Mouse (Mus musculus) adrenal gland, postnatal 36 days (tissue): ENCODE results near the gene Mnd1. TPM values are rescaled to one million over a fixed set of nuclear protein-coding genes. Genes with fewer than 3 reads are reported as not detected.

ENCODE experiments used
- DNase-seq, 2 experiments: peaks; one replicate each; pipeline ENCODE4 v3.0.0; 2021; ENCODE audit warnings: mixed read lengths in 1 of 2
- total RNA-seq, 2 experiments: library from RNA; stranded (reverse); gene quantifications; 2 replicates each; pipeline ENCODE4 v1.2.3; 2021

Gene Mnd1
- total RNA-seq, 2 experiments from 2014 or later: 13.1 to 16.0 TPM

DNA sequence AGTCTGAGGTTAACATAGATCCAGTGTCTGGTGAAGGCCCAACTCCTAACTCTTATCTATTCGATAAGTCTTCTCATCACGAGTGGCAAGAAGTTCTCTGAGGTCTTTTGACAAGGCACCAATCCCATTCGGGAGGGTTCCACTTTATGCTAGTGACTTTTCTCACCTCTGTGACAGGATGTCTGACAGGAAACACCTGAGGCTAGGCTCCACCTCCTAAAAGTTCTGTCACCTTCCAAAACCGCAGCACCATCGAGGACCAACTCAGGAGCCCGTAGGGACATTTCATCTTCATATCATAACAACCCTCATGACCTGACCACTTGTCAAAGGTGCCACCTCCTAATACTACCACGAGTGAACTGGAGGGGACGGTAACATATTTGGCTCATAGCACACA lies 109.4 kb downstream of the Mnd1 start:
- no peak for DNase-seq

DNA sequence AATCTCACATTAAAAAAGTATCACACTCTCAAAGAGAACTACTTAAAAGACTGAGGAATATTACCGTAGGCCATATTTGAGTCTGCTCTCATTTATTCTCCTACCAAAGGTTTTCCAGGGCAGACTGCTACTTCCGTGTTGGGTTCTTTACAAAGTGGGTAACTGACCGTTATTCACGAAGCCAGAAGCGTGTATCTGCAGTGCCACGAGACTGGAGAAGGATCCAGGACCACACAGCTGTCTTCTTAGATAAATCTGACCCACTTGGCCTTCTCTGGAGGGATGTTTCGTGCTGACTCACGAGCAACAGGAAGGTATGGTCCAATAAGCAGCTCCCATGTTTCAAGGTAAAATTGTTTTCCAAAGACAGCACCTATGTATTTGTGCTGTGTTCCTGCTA lies 113.8 kb downstream of the Mnd1 start:
- DNase-seq: no peak

DNA sequence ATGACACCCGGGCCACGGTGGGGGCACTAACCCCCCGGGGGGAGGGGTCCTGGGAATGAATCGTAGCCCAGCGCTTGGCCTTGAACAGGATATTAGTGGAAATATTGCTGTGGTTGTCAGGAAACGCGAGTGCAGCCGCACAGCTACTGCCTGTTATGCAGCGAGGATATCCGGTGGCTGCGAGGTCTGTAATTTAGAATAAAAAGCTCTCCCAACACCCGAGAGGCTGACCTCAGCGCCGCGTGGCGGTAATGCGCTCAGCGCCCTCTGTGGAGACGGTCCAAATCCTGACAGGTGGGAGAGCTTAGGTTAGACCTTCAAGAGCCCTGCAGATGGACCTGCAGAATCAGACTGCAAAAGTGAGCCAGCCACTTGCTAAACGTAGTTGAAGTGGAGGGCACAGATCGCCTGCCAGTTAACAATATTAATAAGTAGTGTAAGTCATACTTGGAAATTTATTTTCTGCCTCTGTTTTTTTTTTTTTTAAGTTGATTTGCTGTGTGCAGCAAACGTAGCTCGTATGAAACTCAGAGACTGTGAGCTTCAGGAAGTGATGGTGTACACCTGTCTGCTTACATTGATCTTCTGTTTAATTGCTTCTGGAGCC lies 115.0 kb downstream of the Mnd1 start:
- DNase-seq: peak; percentile 69 to 74

DNA sequence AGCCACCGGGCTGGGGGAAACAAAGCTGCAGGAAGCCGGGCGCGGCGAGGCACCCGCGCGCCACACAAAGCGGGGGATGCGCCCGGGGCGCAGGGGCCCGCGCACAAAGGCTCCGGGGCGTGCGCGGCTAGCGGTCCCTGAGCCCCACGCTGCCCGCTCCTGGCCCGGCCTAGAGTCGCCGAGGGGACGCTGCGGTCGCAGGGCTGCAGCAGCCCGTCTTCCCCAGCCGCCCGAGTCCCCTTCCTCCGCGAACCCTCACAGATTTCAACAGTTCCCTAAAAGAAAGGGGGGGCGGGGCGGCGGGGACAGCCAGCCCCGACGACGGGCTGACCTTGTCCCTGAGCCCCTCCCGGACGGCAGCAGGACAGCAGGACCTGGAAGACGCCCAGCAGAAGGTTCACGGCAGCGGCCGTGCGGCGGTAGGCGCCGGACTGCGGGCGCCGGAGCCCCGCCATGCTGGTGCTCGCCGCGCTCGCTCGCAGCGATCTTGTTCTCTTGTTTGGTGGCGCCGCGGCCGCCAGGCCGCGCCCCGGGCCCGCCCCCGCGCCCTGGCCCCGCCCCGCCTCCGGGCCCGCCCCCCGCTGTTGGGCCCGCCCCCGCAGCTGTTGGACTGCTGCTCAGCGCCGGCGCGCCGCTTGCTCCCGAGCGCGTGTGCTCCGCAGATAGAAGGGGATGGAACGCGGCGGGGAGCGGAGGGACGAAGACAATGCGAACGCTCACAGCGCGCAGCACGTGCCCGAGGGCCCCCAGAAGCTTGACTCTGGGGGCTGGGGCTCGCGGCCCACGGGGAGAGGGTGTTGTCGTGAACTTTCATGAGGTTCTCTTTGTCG lies 115.7 kb downstream of the Mnd1 start, which contains the start of gene Tmem131l:
Tmem131l (minus strand) TSS at position 530 of the 830 bp plus-strand sequence.
- peak; percentile 85 to 89 for DNase-seq

DNA sequence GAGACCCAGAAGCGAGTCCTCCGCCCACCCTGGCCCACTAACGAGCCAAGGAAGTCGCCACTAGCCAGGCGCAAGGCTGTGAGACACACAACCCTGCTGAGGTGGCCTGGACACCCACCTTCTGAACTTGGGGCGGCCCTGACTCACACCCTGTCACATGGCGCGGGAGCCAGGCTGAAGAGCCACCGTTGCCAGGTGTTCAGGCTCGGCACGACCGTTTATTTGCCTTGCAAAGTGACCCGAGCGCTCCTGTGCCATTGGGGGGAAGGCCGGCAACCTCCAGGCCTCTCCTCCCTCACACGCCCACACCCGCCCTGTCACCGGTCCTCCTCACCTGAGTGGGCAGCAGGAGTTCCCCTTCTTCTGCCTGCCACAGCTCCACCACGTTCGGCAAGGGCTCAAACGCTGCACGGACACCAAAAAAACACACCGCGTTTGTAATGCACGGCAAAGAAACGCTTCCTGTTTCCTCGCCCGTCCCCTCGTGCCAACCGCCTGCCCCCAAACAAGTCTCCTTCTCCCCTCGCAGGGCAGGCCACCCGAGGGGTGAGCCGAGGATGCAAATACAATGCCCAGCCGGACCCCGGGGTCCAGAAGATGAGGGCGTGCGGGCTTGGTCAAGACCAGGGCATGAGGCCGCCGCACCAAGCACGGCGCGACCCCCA lies 116.5 kb downstream of the Mnd1 start:
- DNase-seq: peak; percentile 61 to 72

DNA sequence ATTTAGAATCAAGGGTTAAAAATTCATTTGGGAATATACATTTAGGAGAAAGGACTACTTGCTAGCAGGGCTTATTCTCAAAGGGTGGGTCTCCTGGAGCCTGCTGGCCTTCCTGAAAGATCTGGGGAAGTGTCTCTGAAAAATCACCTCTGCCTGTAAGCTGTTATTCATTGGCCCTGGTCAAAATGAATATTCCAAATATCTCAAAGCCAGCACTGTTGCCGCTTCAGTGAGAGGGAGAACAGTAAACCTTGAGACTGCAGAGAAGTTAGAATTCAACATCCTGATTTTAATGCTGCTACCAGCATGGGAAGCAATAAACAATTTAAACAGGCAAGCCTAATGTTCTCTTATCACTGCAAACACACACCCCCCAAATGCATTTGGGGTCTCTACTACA lies 117.5 kb downstream of the Mnd1 start:
- DNase-seq: no peak

Other genes starting within 250 kb of the Mnd1 start
- 10 to 100 TPM; 32.6 to 34.5 TPM for gene Tmem131l, start 115.6 kb downstream of the Mnd1 start, total RNA-seq
- gene Gm6525, start 18.3 kb upstream of the Mnd1 start, total RNA-seq: under 1 TPM in 1 of 2 experiments, not detected in 1; 0.50 TPM
- 10 to 100 TPM; 36.9 to 88.8 TPM for gene Trim2, start 151.1 kb upstream of the Mnd1 start, total RNA-seq